Mouse (Mus musculus): ENCODE data around the gene Prkca. TPM values are rescaled to one million over a fixed set of nuclear protein-coding genes. Genes with fewer than 3 reads are reported as not detected.

Prkca gene
- polyA plus RNA-seq, 2 experiments: 2.5 to 3.8 TPM

DNA sequence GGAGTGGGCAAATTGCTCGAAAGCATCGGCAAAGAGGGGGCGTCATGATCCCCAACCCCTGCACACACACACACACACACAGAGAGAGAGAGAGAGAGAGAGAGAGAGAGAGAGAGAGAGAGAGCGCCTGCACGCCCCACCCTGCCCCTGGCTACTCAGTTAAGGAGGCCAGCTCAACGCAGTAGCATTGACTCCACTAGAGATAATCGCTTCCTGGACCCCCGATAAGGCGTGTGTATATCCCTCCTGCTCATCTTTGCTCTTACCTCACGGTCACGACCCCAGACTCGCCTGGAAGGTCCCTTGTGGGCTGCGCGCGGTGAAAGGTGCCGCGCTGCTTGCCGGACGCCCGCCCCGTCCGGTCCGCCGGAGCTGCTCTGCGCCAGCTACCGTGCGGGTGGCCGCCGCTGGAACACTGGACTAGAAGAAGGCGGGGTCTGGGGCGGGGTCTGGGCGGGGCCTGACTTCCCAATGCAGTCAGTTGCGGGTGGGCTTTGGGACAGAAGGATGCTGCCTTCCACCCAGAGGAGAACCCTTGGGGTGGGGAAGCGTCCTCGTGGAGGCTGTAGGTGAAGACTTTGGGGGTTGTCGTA, 429.0 kb downstream of the Prkca start, which contains the start of gene Cacng5:
Gene Cacng5 (minus strand): TSS at position 422 of the 593 bp plus-strand sequence.
- Histone ChIP-seq H3K9ac (replicated peaks) (no peak within 1 kb of the TSS), H3K9me3 (ENCODE audit: control insufficient read depth, low read length) (no peaks in the 10 kb centered on the region), H3K27me3 (ENCODE audit: control insufficient read depth, insufficient read depth, low read length) (peaks cover 2% of the 10 kb centered on the region; the same call in 1 of the 2 replicates), H3K27ac (no peak within 1 kb of the TSS), H3K4me2 (ENCODE audit: low read depth) (no peak within 1 kb of the TSS), H3K4me1 (replicated peaks; ENCODE audit: control insufficient read depth in 2 of 2, insufficient read depth in 2 of 2, low read length in 1 of 2) (no peaks in the 10 kb centered on the region), H3K36me3 (replicated peaks; ENCODE audit: control insufficient read depth, insufficient read depth, low read depth) (no peaks in the 10 kb centered on the region), H3K4me3 (ENCODE audit: insufficient read depth in 1 of 2, low read depth in 2 of 2, low read length in 2 of 2) (no peak within 1 kb of the TSS)
- no peak for DNase-seq (ENCODE audit: low read depth in 3 of 3, low spot score in 3 of 3)
- ATAC-seq (ENCODE audit: insufficient read depth): no peak
- 7% methylated on average over 36 of the region's 36 CpGs for WGBS (ENCODE audit: insufficient replicate concordance)
- no peak for TF ChIP-seq CTCF (IDR thresholded peaks at IDR 0.05; ENCODE audit: low read depth)
- no peak for TF ChIP-seq EP300 (IDR thresholded peaks at IDR 0.05; ENCODE audit: low read depth)

DNA sequence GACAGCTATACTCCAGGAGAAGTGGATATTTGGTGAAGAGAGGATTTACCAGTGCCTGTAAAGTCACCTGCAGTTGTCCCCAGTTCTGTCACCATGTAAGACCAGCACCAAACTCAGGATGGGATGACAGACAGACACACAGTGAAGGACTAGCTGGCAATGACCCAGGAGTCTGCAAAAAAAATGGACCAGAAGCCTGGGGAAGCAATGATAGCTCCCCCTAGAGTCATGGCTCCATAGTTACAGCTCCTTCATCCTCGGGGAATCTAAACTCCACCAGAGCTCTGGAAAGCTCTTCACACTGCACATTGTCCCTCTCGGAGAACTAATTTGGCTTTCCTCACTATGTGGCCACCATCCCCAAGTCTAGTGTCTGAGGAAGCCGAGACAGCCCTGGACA, 430.4 kb downstream of the Prkca start:
- TF ChIP-seq CTCF (IDR thresholded peaks at IDR 0.05; ENCODE audit: low read depth) (no peak), EP300 (IDR thresholded peaks at IDR 0.05; ENCODE audit: low read depth) (no peak)
- Histone ChIP-seq H3K9ac (replicated peaks) (no peak overlapping the region), H3K27me3 (ENCODE audit: control insufficient read depth, insufficient read depth, low read length) (peaks cover 2% of the 10 kb centered on the region; the same call in 1 of the 2 replicates), H3K4me2 (ENCODE audit: low read depth) (no peak overlapping the region), H3K4me3 (ENCODE audit: insufficient read depth in 1 of 2, low read depth in 2 of 2, low read length in 2 of 2) (no peak overlapping the region), H3K27ac (no peak overlapping the region), H3K4me1 (replicated peaks; ENCODE audit: control insufficient read depth in 2 of 2, insufficient read depth in 2 of 2, low read length in 1 of 2) (no peaks in the 10 kb centered on the region), H3K9me3 (ENCODE audit: control insufficient read depth, low read length) (no peaks in the 10 kb centered on the region), H3K36me3 (replicated peaks; ENCODE audit: control insufficient read depth, insufficient read depth, low read depth) (no peaks in the 10 kb centered on the region)
- DNase-seq (ENCODE audit: low read depth in 3 of 3, low spot score in 3 of 3) (no peak), ATAC-seq (ENCODE audit: insufficient read depth) (no peak)
- WGBS (ENCODE audit: insufficient replicate concordance): 32% methylated on average over 3 of the region's 3 CpGs

DNA sequence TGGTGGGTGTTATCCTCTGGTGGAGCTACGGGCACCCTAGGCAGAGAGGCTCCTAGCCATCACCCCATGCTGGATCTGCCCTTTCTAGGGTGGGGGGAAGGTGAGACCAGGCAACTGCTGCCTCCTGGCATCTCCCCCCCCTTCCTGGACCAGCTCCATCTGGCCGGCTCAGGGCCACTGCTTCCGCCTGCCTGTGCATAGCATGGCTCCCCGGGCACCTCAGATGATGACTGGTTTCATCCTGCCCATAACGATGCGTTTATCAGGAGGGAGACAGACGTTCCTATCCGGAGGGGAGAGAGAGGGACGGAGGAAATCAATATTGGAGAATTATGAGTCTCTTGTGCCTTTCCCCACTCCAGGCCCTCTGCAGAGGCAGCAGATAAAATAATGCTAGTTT, 438.4 kb downstream of the Prkca start:
- no peak for ATAC-seq (ENCODE audit: insufficient read depth)
- Histone ChIP-seq H3K9me3 (ENCODE audit: control insufficient read depth, low read length) (no peaks in the 10 kb centered on the region), H3K4me3 (ENCODE audit: insufficient read depth in 1 of 2, low read depth in 2 of 2, low read length in 2 of 2) (no peak overlapping the region), H3K36me3 (replicated peaks; ENCODE audit: control insufficient read depth, insufficient read depth, low read depth) (no peaks in the 10 kb centered on the region), H3K4me2 (ENCODE audit: low read depth) (no peak overlapping the region), H3K27me3 (ENCODE audit: control insufficient read depth, insufficient read depth, low read length) (no peaks in the 10 kb centered on the region), H3K9ac (replicated peaks) (no peak overlapping the region), H3K4me1 (replicated peaks; ENCODE audit: control insufficient read depth in 2 of 2, insufficient read depth in 2 of 2, low read length in 1 of 2) (no peaks in the 10 kb centered on the region), H3K27ac (no peak overlapping the region)
- no peak for DNase-seq (ENCODE audit: low read depth in 3 of 3, low spot score in 3 of 3)
- TF ChIP-seq CTCF (IDR thresholded peaks at IDR 0.05; ENCODE audit: low read depth) (no peak), EP300 (IDR thresholded peaks at IDR 0.05; ENCODE audit: low read depth) (no peak)
- 61% methylated on average over 9 of the region's 9 CpGs for WGBS (ENCODE audit: insufficient replicate concordance)

- no peaks in the 10 kb centered on the region for H3K36me3 ChIP-seq (replicated peaks; ENCODE audit: control insufficient read depth, insufficient read depth, low read depth)
- no peak for DNase-seq (ENCODE audit: low read depth in 3 of 3, low spot score in 3 of 3)
- TF ChIP-seq CTCF (IDR thresholded peaks at IDR 0.05; ENCODE audit: low read depth) (no peak), EP300 (IDR thresholded peaks at IDR 0.05; ENCODE audit: low read depth) (no peak)
- H3K4me3 ChIP-seq (ENCODE audit: insufficient read depth in 1 of 2, low read depth in 2 of 2, low read length in 2 of 2): no peak overlapping the region
- H3K9me3 ChIP-seq (ENCODE audit: control insufficient read depth, low read length): no peaks in the 10 kb centered on the region
- no peak overlapping the region for H3K4me2 ChIP-seq (ENCODE audit: low read depth)
- H3K27me3 ChIP-seq (ENCODE audit: control insufficient read depth, insufficient read depth, low read length): no peaks in the 10 kb centered on the region
- no peak overlapping the region for H3K9ac ChIP-seq (replicated peaks)
- no peak overlapping the region for H3K27ac ChIP-seq
- ATAC-seq (ENCODE audit: insufficient read depth): no peak
- WGBS (ENCODE audit: insufficient replicate concordance): 31% methylated on average over 4 of the region's 4 CpGs
- no peaks in the 10 kb centered on the region for H3K4me1 ChIP-seq (replicated peaks; ENCODE audit: control insufficient read depth in 2 of 2, insufficient read depth in 2 of 2, low read length in 1 of 2)
Measured at GRCm38 (mm10) chr11:107903966-107904605, 439.6 kb downstream of the Prkca start.

DNA sequence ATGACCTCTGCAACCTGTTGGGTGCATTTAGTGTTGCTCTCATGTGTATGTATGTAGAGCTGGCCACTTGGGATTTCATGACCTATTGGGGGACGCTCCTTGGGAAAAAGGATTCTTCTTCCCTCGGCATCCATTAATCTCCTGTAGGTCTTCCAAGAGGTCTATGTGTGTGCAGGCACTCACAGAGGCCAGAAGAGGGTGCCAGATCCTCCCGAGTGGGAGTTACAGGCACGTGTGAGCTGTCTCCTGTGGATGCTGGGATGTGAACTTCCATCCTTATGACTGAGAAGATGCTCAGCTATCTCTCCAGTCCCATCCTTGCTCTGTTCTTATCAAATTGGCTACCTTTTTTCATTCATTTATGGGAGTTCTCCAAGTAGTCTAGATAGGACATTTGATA, 443.3 kb downstream of the Prkca start:
- WGBS (ENCODE audit: insufficient replicate concordance): 29% methylated on average over 4 of the region's 4 CpGs
- DNase-seq (ENCODE audit: low read depth in 3 of 3, low spot score in 3 of 3) (no peak), ATAC-seq (ENCODE audit: insufficient read depth) (no peak)
- Histone ChIP-seq H3K9me3 (ENCODE audit: control insufficient read depth, low read length) (no peaks in the 10 kb centered on the region), H3K4me1 (replicated peaks; ENCODE audit: control insufficient read depth in 2 of 2, insufficient read depth in 2 of 2, low read length in 1 of 2) (no peaks in the 10 kb centered on the region), H3K4me3 (ENCODE audit: insufficient read depth in 1 of 2, low read depth in 2 of 2, low read length in 2 of 2) (no peak overlapping the region), H3K4me2 (ENCODE audit: low read depth) (no peak overlapping the region), H3K9ac (replicated peaks) (no peak overlapping the region), H3K36me3 (replicated peaks; ENCODE audit: control insufficient read depth, insufficient read depth, low read depth) (no peaks in the 10 kb centered on the region), H3K27me3 (ENCODE audit: control insufficient read depth, insufficient read depth, low read length) (no peaks in the 10 kb centered on the region), H3K27ac (no peak overlapping the region)
- peak; percentile 44 for TF ChIP-seq CTCF (IDR thresholded peaks at IDR 0.05; ENCODE audit: low read depth)
- TF ChIP-seq EP300 (IDR thresholded peaks at IDR 0.05; ENCODE audit: low read depth): no peak
